Mouse (Mus musculus) hindbrain, embryonic 16.5 days (tissue): ENCODE results near the gene Vps26c. TPM values are rescaled to one million over a fixed set of nuclear protein-coding genes. Genes with fewer than 3 reads are reported as not detected.
"Not testable (repeated sequence)": the region's sequence is repeated elsewhere in the genome, so short reads cannot be mapped to it uniquely, and the experiment has no call there.

ENCODE experiments used
- ATAC-seq: fragments of 200-750 bp; cut with Nextera tagmentation; 2 replicates; pipeline ENCODE4 v1.8.0; 2017; ENCODE audit warnings: moderate TSS enrichment, moderate library complexity
- H3K27ac ChIP-seq: fragments of 300-500 bp; sonication (generic); 2 replicates; pipeline ENCODE4 v1.5.1; 2014; ENCODE audit warnings: low read depth, mild to moderate bottlenecking, control low read depth, low read length, moderate library complexity
- H3K27me3 ChIP-seq: fragments of 300-500 bp; sonication (generic); replicated peaks from 2 replicates; pipeline ENCODE4 v1.6.1; 2014; ENCODE audit warnings: low read length; ENCODE audit not compliant: control insufficient read depth, insufficient read depth
- H3K36me3 ChIP-seq: fragments of 300-500 bp; sonication (generic); 2 replicates; pipeline ENCODE4 v1.6.1; 2014; ENCODE audit warnings: mild to moderate bottlenecking, low read length, moderate library complexity, mixed read lengths; ENCODE audit not compliant: control insufficient read depth, insufficient read depth
- H3K4me1 ChIP-seq: fragments of 300-500 bp; sonication (generic); 2 replicates; pipeline ENCODE4 v1.6.1; 2014; ENCODE audit warnings: low read depth, low read length; ENCODE audit not compliant: control insufficient read depth, insufficient read depth
- H3K4me2 ChIP-seq: fragments of 300-500 bp; sonication (generic); 2 replicates; pipeline ENCODE4 v1.6.1; 2014; ENCODE audit warnings: mild to moderate bottlenecking, low read length, control low read depth, moderate library complexity
- H3K4me3 ChIP-seq: fragments of 300-500 bp; sonication (generic); 2 replicates; pipeline ENCODE4 v1.5.1; 2014; ENCODE audit warnings: mild to moderate bottlenecking, low read length, control low read depth, moderate library complexity
- H3K9ac ChIP-seq: fragments of 300-500 bp; sonication (generic); 2 replicates; pipeline ENCODE4 v1.6.1; 2014; ENCODE audit warnings: low read depth, mild to moderate bottlenecking, control low read depth, low read length, moderate library complexity
- H3K9me3 ChIP-seq: fragments of 300-500 bp; sonication (generic); 2 replicates; pipeline ENCODE4 v1.6.1; 2014; ENCODE audit warnings: mild to moderate bottlenecking, low read length, moderate library complexity; ENCODE audit not compliant: control insufficient read depth
- WGBS: fragments of 180-500 bp; shearing (Covaris S2); extraction: QIAGEN DNeasy Blood & Tissue Kit; methylation state at CpG from one replicate; pipeline ENCODE4 v1.1.7; 2014; 5-methylcytosine and 5-hydroxymethylcytosine counted together
- polyA plus RNA-seq: library from polyadenylated mRNA; unstranded; fragments of >200 nt; fragmentation: Nextera tagmentation; extraction: Ambion mirVana; gene quantifications from 2 replicates; pipeline ENCODE4 v1.2.1, GENCODE M21; 2015

Gene Vps26c
- polyA plus RNA-seq, 1 experiment from 2014 or later, result 91.3 TPM

- H3K4me3 ChIP-seq, result no peak overlapping the region
- H3K36me3 ChIP-seq, result peaks cover 15% of the 10 kb centered on the region
- no peak overlapping the region for H3K27ac ChIP-seq
- H3K27me3 ChIP-seq, result no peaks in the 10 kb centered on the region
- H3K9me3 ChIP-seq, result no peaks in the 10 kb centered on the region
- ATAC-seq, result no peak
- 77% methylated on average over 2 of the region's 2 CpGs for WGBS
- no peak overlapping the region for H3K9ac ChIP-seq
- no peak overlapping the region for H3K4me2 ChIP-seq
- no peaks in the 10 kb centered on the region for H3K4me1 ChIP-seq
These were observed 16.6 kb downstream of the Vps26c start for GRCm38 (mm10) chr16:94509983-94510382.

GRCm38 (mm10) chr16:94508769-94509168 lies 17.9 kb downstream of the Vps26c start:
- H3K9ac ChIP-seq, result no peak overlapping the region
- H3K27ac ChIP-seq, result no peak overlapping the region
- no peak for ATAC-seq
- WGBS, result 93% methylated on average over 8 of the region's 8 CpGs
- no peak overlapping the region for H3K4me3 ChIP-seq
- no peaks in the 10 kb centered on the region for H3K27me3 ChIP-seq
- H3K4me2 ChIP-seq, result no peak overlapping the region
- H3K36me3 ChIP-seq, result peaks cover 26% of the 10 kb centered on the region
- H3K4me1 ChIP-seq, result no peaks in the 10 kb centered on the region
- H3K9me3 ChIP-seq, result no peaks in the 10 kb centered on the region

- Histone ChIP-seq H3K4me2 (no peak overlapping the region), H3K27me3 (no peaks in the 10 kb centered on the region), H3K4me1 (no peaks in the 10 kb centered on the region), H3K9me3 (no peaks in the 10 kb centered on the region), H3K36me3 (peaks cover 36% of the 10 kb centered on the region), H3K27ac (no peak overlapping the region), H3K9ac (no peak overlapping the region), H3K4me3 (no peak overlapping the region)
- no peak for ATAC-seq
- 95% methylated on average over 2 of the region's 2 CpGs for WGBS
These were observed 19.6 kb downstream of the Vps26c start for GRCm38 (mm10) chr16:94507071-94507470.

- 96% methylated on average over 5 of the region's 5 CpGs for WGBS
- ATAC-seq, result no peak
- H3K36me3 ChIP-seq, result peaks cover 38% of the 10 kb centered on the region
- H3K9ac ChIP-seq, result no peak overlapping the region
- no peak overlapping the region for H3K4me3 ChIP-seq
- H3K9me3 ChIP-seq, result no peaks in the 10 kb centered on the region
- H3K27ac ChIP-seq, result no peak overlapping the region
- H3K4me2 ChIP-seq, result no peak overlapping the region
- no peaks in the 10 kb centered on the region for H3K4me1 ChIP-seq
- H3K27me3 ChIP-seq, result no peaks in the 10 kb centered on the region
These were observed 22.4 kb downstream of the Vps26c start for GRCm38 (mm10) chr16:94504192-94504591.

- H3K9me3 ChIP-seq, result no peaks in the 10 kb centered on the region
- peak; percentile 68 for ATAC-seq
- no peaks in the 10 kb centered on the region for H3K27me3 ChIP-seq
- H3K4me2 ChIP-seq, result no peak overlapping the region
- no peaks in the 10 kb centered on the region for H3K4me1 ChIP-seq
- no peak overlapping the region for H3K4me3 ChIP-seq
- H3K27ac ChIP-seq, result no peak overlapping the region
- WGBS, result 75% methylated on average over 5 of the region's 5 CpGs
- H3K9ac ChIP-seq, result no peak overlapping the region
- peaks cover 28% of the 10 kb centered on the region for H3K36me3 ChIP-seq
These were observed 28.7 kb downstream of the Vps26c start for GRCm38 (mm10) chr16:94497911-94498310.

GRCm38 (mm10) chr16:94497176-94497575 lies 29.5 kb downstream of the Vps26c start:
- not testable (repeated sequence) for H3K27ac ChIP-seq

GRCm38 (mm10) chr16:94489326-94489725 lies 37.3 kb downstream of the Vps26c start:
- Histone ChIP-seq H3K4me1 (no peaks in the 10 kb centered on the region), H3K9me3 (no peaks in the 10 kb centered on the region), H3K4me2 (no peak overlapping the region), H3K36me3 (no peaks in the 10 kb centered on the region), H3K27ac (no peak overlapping the region), H3K9ac (no peak overlapping the region), H3K27me3 (no peaks in the 10 kb centered on the region), H3K4me3 (no peak overlapping the region)
- ATAC-seq, result no peak
- 91% methylated on average over 5 of the region's 5 CpGs for WGBS

More at GRCm38 (mm10) chr16:94497176-94497575, 29.5 kb downstream of the Vps26c start:
- H3K4me1 ChIP-seq, H3K9ac ChIP-seq, H3K27me3 ChIP-seq, H3K4me3 ChIP-seq, H3K4me2 ChIP-seq, H3K9me3 ChIP-seq, ATAC-seq: not testable (repeated sequence)
- WGBS, result 95% methylated on average over 7 of the region's 7 CpGs
- H3K36me3 ChIP-seq, result peaks cover 27% of the 10 kb centered on the region

- Histone ChIP-seq H3K27me3 (no peaks in the 10 kb centered on the region), H3K9ac (no peak overlapping the region), H3K9me3 (no peaks in the 10 kb centered on the region), H3K36me3 (no peaks in the 10 kb centered on the region), H3K4me1 (no peaks in the 10 kb centered on the region), H3K27ac (no peak overlapping the region), H3K4me3 (no peak overlapping the region), H3K4me2 (no peak overlapping the region)
- no peak for ATAC-seq
- 86% methylated on average over 5 of the region's 5 CpGs for WGBS
These were observed 39.3 kb downstream of the Vps26c start for GRCm38 (mm10) chr16:94487341-94487740.

- Histone ChIP-seq H3K4me1 (no peaks in the 10 kb centered on the region), H3K9ac (no peak overlapping the region), H3K27ac (no peak overlapping the region), H3K27me3 (no peaks in the 10 kb centered on the region), H3K9me3 (no peaks in the 10 kb centered on the region), H3K4me3 (no peak overlapping the region), H3K4me2 (no peak overlapping the region), H3K36me3 (no peaks in the 10 kb centered on the region)
- no peak for ATAC-seq
- 83% methylated on average over 11 of the region's 11 CpGs for WGBS
These were observed 41.7 kb downstream of the Vps26c start for GRCm38 (mm10) chr16:94484752-94485535.
